Mouse (Mus musculus): Measurements from ENCODE around the gene Grik3. TPM values are rescaled to one million over a fixed set of nuclear protein-coding genes. Genes with fewer than 3 reads are reported as not detected.

Grik3 gene
- polyA plus RNA-seq, 1 experiment = 29.5 TPM

- 0 out of 2 replicates have a peak, but pooled peaks cover 5% of the 10 kb centered on the region for H3K4me1 ChIP-seq (ENCODE audit: control insufficient read depth, insufficient read depth, low read length)
- no peak overlapping the region for H3K4me3 ChIP-seq (ENCODE audit: insufficient read depth, low read length)
- no peak for TF ChIP-seq CTCF (IDR thresholded peaks at IDR 0.05; ENCODE audit: extremely low read depth, insufficient read depth, low read length)
- TF ChIP-seq POLR2A (IDR thresholded peaks at IDR 0.05; ENCODE audit: extremely low read depth, insufficient read depth, low read length) = no peak
- H3K27ac ChIP-seq (ENCODE audit: insufficient read depth, low read length) = no peak overlapping the region
Observed at GRCm38 (mm10) chr4:125535465-125535864, 45.0 kb downstream of the Grik3 start.

GRCm38 (mm10) chr4:125535977-125536376, 45.5 kb downstream of the Grik3 start:
- Histone ChIP-seq H3K4me1 (ENCODE audit: control insufficient read depth, insufficient read depth, low read length) (0 out of 2 replicates have a peak, but pooled peaks cover 5% of the 10 kb centered on the region), H3K27ac (ENCODE audit: insufficient read depth, low read length) (no peak overlapping the region), H3K4me3 (ENCODE audit: insufficient read depth, low read length) (no peak overlapping the region)
- TF ChIP-seq CTCF (IDR thresholded peaks at IDR 0.05; ENCODE audit: extremely low read depth, insufficient read depth, low read length) (no peak), POLR2A (IDR thresholded peaks at IDR 0.05; ENCODE audit: extremely low read depth, insufficient read depth, low read length) (no peak)

GRCm38 (mm10) chr4:125538301-125538965, 47.9 kb downstream of the Grik3 start:
- H3K4me1 ChIP-seq (ENCODE audit: control insufficient read depth, insufficient read depth, low read length) = 0 out of 2 replicates have a peak, but pooled peaks cover 4% of the 10 kb centered on the region
- H3K4me3 ChIP-seq (ENCODE audit: insufficient read depth, low read length) = no peak overlapping the region
- H3K27ac ChIP-seq (ENCODE audit: insufficient read depth, low read length) = no peak overlapping the region
- TF ChIP-seq CTCF (IDR thresholded peaks at IDR 0.05; ENCODE audit: extremely low read depth, insufficient read depth, low read length) (no peak), POLR2A (IDR thresholded peaks at IDR 0.05; ENCODE audit: extremely low read depth, insufficient read depth, low read length) (no peak)

- Histone ChIP-seq H3K4me3 (ENCODE audit: insufficient read depth, low read length) (no peak overlapping the region), H3K27ac (ENCODE audit: insufficient read depth, low read length) (no peak overlapping the region), H3K4me1 (ENCODE audit: control insufficient read depth, insufficient read depth, low read length) (0 out of 2 replicates have a peak, but pooled peaks cover 3% of the 10 kb centered on the region)
- no peak for TF ChIP-seq POLR2A (IDR thresholded peaks at IDR 0.05; ENCODE audit: extremely low read depth, insufficient read depth, low read length)
- no peak for TF ChIP-seq CTCF (IDR thresholded peaks at IDR 0.05; ENCODE audit: extremely low read depth, insufficient read depth, low read length)
Observed at GRCm38 (mm10) chr4:125539617-125540016, 49.1 kb downstream of the Grik3 start.

- Histone ChIP-seq H3K4me1 (ENCODE audit: control insufficient read depth, insufficient read depth, low read length) (0 out of 2 replicates have a peak, but pooled peaks cover 3% of the 10 kb centered on the region), H3K4me3 (ENCODE audit: insufficient read depth, low read length) (no peak overlapping the region), H3K27ac (ENCODE audit: insufficient read depth, low read length) (no peak overlapping the region)
- no peak for TF ChIP-seq CTCF (IDR thresholded peaks at IDR 0.05; ENCODE audit: extremely low read depth, insufficient read depth, low read length)
- no peak for TF ChIP-seq POLR2A (IDR thresholded peaks at IDR 0.05; ENCODE audit: extremely low read depth, insufficient read depth, low read length)
Observed at GRCm38 (mm10) chr4:125543171-125543570, 52.7 kb downstream of the Grik3 start.

GRCm38 (mm10) chr4:125544947-125545767, 54.7 kb downstream of the Grik3 start:
- H3K4me1 ChIP-seq (ENCODE audit: control insufficient read depth, insufficient read depth, low read length) = 0 out of 2 replicates have a peak, but pooled peaks cover 3% of the 10 kb centered on the region
- TF ChIP-seq CTCF (IDR thresholded peaks at IDR 0.05; ENCODE audit: extremely low read depth, insufficient read depth, low read length) (no peak), POLR2A (IDR thresholded peaks at IDR 0.05; ENCODE audit: extremely low read depth, insufficient read depth, low read length) (no peak)
- no peak overlapping the region for H3K27ac ChIP-seq (ENCODE audit: insufficient read depth, low read length)
- no peak overlapping the region for H3K4me3 ChIP-seq (ENCODE audit: insufficient read depth, low read length)

- Histone ChIP-seq H3K4me1 (ENCODE audit: control insufficient read depth, insufficient read depth, low read length) (0 out of 2 replicates have a peak, but pooled peaks cover 3% of the 10 kb centered on the region), H3K27ac (ENCODE audit: insufficient read depth, low read length) (no peak overlapping the region), H3K4me3 (ENCODE audit: insufficient read depth, low read length) (no peak overlapping the region)
- TF ChIP-seq POLR2A (IDR thresholded peaks at IDR 0.05; ENCODE audit: extremely low read depth, insufficient read depth, low read length) (no peak), CTCF (IDR thresholded peaks at IDR 0.05; ENCODE audit: extremely low read depth, insufficient read depth, low read length) (no peak)
Observed at GRCm38 (mm10) chr4:125545768-125546220, 55.3 kb downstream of the Grik3 start.

- no peak overlapping the region for H3K27ac ChIP-seq (ENCODE audit: insufficient read depth, low read length)
- no peak for TF ChIP-seq CTCF (IDR thresholded peaks at IDR 0.05; ENCODE audit: extremely low read depth, insufficient read depth, low read length)
- no peak for TF ChIP-seq POLR2A (IDR thresholded peaks at IDR 0.05; ENCODE audit: extremely low read depth, insufficient read depth, low read length)
- H3K4me3 ChIP-seq (ENCODE audit: insufficient read depth, low read length) = no peak overlapping the region
- H3K4me1 ChIP-seq (ENCODE audit: control insufficient read depth, insufficient read depth, low read length) = 0 out of 2 replicates have a peak, but pooled peaks cover 3% of the 10 kb centered on the region
Observed at GRCm38 (mm10) chr4:125548190-125548589, 57.7 kb downstream of the Grik3 start.

GRCm38 (mm10) chr4:125553754-125554153, 63.3 kb downstream of the Grik3 start:
- TF ChIP-seq POLR2A (IDR thresholded peaks at IDR 0.05; ENCODE audit: extremely low read depth, insufficient read depth, low read length) (no peak), CTCF (IDR thresholded peaks at IDR 0.05; ENCODE audit: extremely low read depth, insufficient read depth, low read length) (no peak)
- H3K4me3 ChIP-seq (ENCODE audit: insufficient read depth, low read length) = no peak overlapping the region
- H3K27ac ChIP-seq (ENCODE audit: insufficient read depth, low read length) = no peak overlapping the region
- H3K4me1 ChIP-seq (ENCODE audit: control insufficient read depth, insufficient read depth, low read length) = 0 out of 2 replicates have a peak, but pooled peaks cover 2% of the 10 kb centered on the region

Measured in cortical plate, adult 2 months (tissue).